16 mouse cellular contexts compared by ENCODE assay signal in the genomic region with DNA sequence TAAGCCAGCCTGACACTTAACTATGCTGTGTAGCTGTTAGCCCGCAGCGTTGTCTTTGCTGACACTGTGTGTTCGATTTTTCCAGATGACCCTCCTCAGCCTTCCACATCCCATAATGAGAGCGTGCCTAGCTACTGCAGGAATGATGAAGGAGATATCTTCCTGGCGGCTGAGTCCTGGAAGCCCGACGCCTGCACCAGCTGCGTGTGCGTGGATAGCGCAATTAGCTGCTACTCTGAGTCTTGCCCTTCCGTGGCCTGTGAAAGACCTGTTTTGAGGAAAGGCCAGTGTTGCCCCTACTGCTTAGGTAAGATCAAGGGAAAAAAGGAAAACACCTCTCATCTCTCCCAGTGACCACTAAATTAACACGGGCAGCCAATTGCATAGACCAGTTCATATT.
DNase-seq lines count a peak whose midpoint lies in the region; ATAC-seq and TF ChIP-seq lines count a peak whose summit lies in the region.
"Had no signal": no experiment of that assay in that cellular context is flagged by ENCODE, and none has a peak within 500 bp of the region (broad histone marks: within the 10 kb centered on the region; RNA-seq: fewer than 3 reads in every experiment).

No protein-coding gene starts in this region.

- WGBS in heart, embryonic 14.5 days, result 64% methylated on average over 12 of the region's 12 CpGs
- 82% methylated on average over 12 of the region's 12 CpGs for WGBS in midbrain, embryonic 11.5 days
- 82% methylated on average over 12 of the region's 12 CpGs for WGBS in midbrain, postnatal 0 days
- WGBS in hindbrain, embryonic 15.5 days, result 58% methylated on average over 12 of the region's 12 CpGs
- 70% methylated on average over 12 of the region's 12 CpGs for WGBS in neural tube, embryonic 15.5 days
- 79% methylated on average over 12 of the region's 12 CpGs for WGBS in intestine, embryonic 15.5 days

- no peak for TF ChIP-seq CTCF in midbrain, postnatal 0 days (IDR thresholded peaks at IDR 0.05)

- peaks cover 18% of the 10 kb centered on the region; the same call in 1 of the 2 replicates for H3K36me3 ChIP-seq in heart, embryonic 14.5 days (ENCODE audit: control insufficient read depth, insufficient read depth, low read length)
- H3K36me3 ChIP-seq in midbrain, embryonic 11.5 days (ENCODE audit: control insufficient read depth, insufficient read depth, low read length), result no peaks in the 10 kb centered on the region
- no peaks in the 10 kb centered on the region for H3K36me3 ChIP-seq in midbrain, postnatal 0 days (ENCODE audit: insufficient read depth, low read length)
- H3K36me3 ChIP-seq in hindbrain, embryonic 15.5 days, result no peaks in the 10 kb centered on the region
- no peaks in the 10 kb centered on the region; the same call in 1 of the 2 replicates for H3K36me3 ChIP-seq in neural tube, embryonic 15.5 days
- 0 out of 2 replicates have a peak, but pooled peaks cover 2% of the 10 kb centered on the region for H3K36me3 ChIP-seq in intestine, embryonic 15.5 days
- H3K36me3 ChIP-seq: forebrain, embryonic 15.5 days had no signal

- peaks cover 9 to 17% of the 10 kb centered on the region in 2 experiments; a peak in 3 of 4 replicates for H3K4me1 ChIP-seq in heart, embryonic 14.5 days (ENCODE audit: control insufficient read depth in 2 of 2, insufficient read depth in 2 of 2, low read length in 2 of 2)
- peaks cover 6% of the 10 kb centered on the region for H3K4me1 ChIP-seq in midbrain, embryonic 11.5 days (ENCODE audit: control insufficient read depth, insufficient read depth, low read length)
- no peaks in the 10 kb centered on the region for H3K4me1 ChIP-seq in midbrain, postnatal 0 days (ENCODE audit: insufficient read depth, low read length)
- H3K4me1 ChIP-seq in hindbrain, embryonic 15.5 days (replicated peaks), result peaks cover 31% of the 10 kb centered on the region
- H3K4me1 ChIP-seq in neural tube, embryonic 15.5 days, result peaks cover 10% of the 10 kb centered on the region
- H3K4me1 ChIP-seq in intestine, embryonic 15.5 days (replicated peaks), result no peaks in the 10 kb centered on the region
- H3K4me1 ChIP-seq: stomach, embryonic 15.5 days had no signal

- H3K9me3 ChIP-seq in heart, embryonic 14.5 days (ENCODE audit: control insufficient read depth, low read length), result no peaks in the 10 kb centered on the region
- H3K9me3 ChIP-seq in midbrain, embryonic 11.5 days (ENCODE audit: control insufficient read depth, low read length), result no peaks in the 10 kb centered on the region
- H3K9me3 ChIP-seq in midbrain, postnatal 0 days (ENCODE audit: low read length), result no peaks in the 10 kb centered on the region
- H3K9me3 ChIP-seq in hindbrain, embryonic 15.5 days, result no peaks in the 10 kb centered on the region
- no peaks in the 10 kb centered on the region for H3K9me3 ChIP-seq in neural tube, embryonic 15.5 days (replicated peaks)
- no peaks in the 10 kb centered on the region for H3K9me3 ChIP-seq in intestine, embryonic 15.5 days
- H3K9me3 ChIP-seq: forebrain, embryonic 15.5 days; limb, embryonic 10.5 days; stomach, embryonic 15.5 days had no signal

- H3K9ac ChIP-seq in heart, embryonic 14.5 days (ENCODE audit: low read length), result 0 out of 2 replicates have a peak overlapping the region, but pooled peaks have one; percentile 4
- H3K9ac ChIP-seq in midbrain, embryonic 11.5 days (ENCODE audit: low read length), result no peak overlapping the region
- H3K9ac ChIP-seq in midbrain, postnatal 0 days (replicated peaks; ENCODE audit: low read length, poor library complexity, severe bottlenecking), result no peak overlapping the region
- H3K9ac ChIP-seq in hindbrain, embryonic 15.5 days, result no peak overlapping the region
- H3K9ac ChIP-seq in neural tube, embryonic 15.5 days (replicated peaks), result no peak overlapping the region
- no peak overlapping the region for H3K9ac ChIP-seq in intestine, embryonic 15.5 days
- H3K9ac ChIP-seq: forebrain, embryonic 15.5 days; liver, postnatal 0 days; stomach, embryonic 15.5 days had no signal

- no peak overlapping the region for H3K4me3 ChIP-seq in heart, embryonic 14.5 days (ENCODE audit: control insufficient read depth in 1 of 2, insufficient read depth in 1 of 2, low read depth in 1 of 2, low read length in 2 of 2)
- H3K4me3 ChIP-seq in midbrain, embryonic 11.5 days (ENCODE audit: low read depth, low read length), result no peak overlapping the region
- no peak overlapping the region for H3K4me3 ChIP-seq in midbrain, postnatal 0 days (ENCODE audit: low read depth, low read length)
- no peak overlapping the region for H3K4me3 ChIP-seq in hindbrain, embryonic 15.5 days
- no peak overlapping the region for H3K4me3 ChIP-seq in neural tube, embryonic 15.5 days (replicated peaks)
- H3K4me3 ChIP-seq in intestine, embryonic 15.5 days (replicated peaks), result no peak overlapping the region
- H3K4me3 ChIP-seq: forebrain, embryonic 15.5 days; limb, embryonic 10.5 days; stomach, embryonic 15.5 days had no signal

- intact Hi-C loops in heart, postnatal 36 days (cut with DNase I), result no loop called here

- peak overlapping the region; percentile 2 to 59; a peak in 3 of 4 replicates for H3K27ac ChIP-seq in heart, embryonic 14.5 days (replicated peaks in 1 of 2; ENCODE audit: control insufficient read depth in 1 of 2, insufficient read depth in 1 of 2, low read depth in 2 of 2, low read length in 2 of 2)
- H3K27ac ChIP-seq in midbrain, embryonic 11.5 days (ENCODE audit: low read depth, low read length), result no peak overlapping the region
- H3K27ac ChIP-seq in midbrain, postnatal 0 days (ENCODE audit: low read depth, low read length), result no peak overlapping the region
- peak overlapping the region; percentile 25; the same call in 1 of the 2 replicates for H3K27ac ChIP-seq in hindbrain, embryonic 15.5 days (replicated peaks)
- no peak overlapping the region for H3K27ac ChIP-seq in neural tube, embryonic 15.5 days (replicated peaks)
- no peak overlapping the region for H3K27ac ChIP-seq in intestine, embryonic 15.5 days
- H3K27ac ChIP-seq: forebrain, embryonic 15.5 days; limb, embryonic 10.5 days; stomach, embryonic 15.5 days had no signal

- H3K4me2 ChIP-seq in heart, embryonic 14.5 days (ENCODE audit: low read length), result no peak overlapping the region
- H3K4me2 ChIP-seq in midbrain, embryonic 11.5 days, result no peak overlapping the region
- H3K4me2 ChIP-seq in midbrain, postnatal 0 days (ENCODE audit: low read depth, low read length, poor library complexity, severe bottlenecking), result no peak overlapping the region
- H3K4me2 ChIP-seq in hindbrain, embryonic 15.5 days, result no peak overlapping the region
- no peak overlapping the region for H3K4me2 ChIP-seq in neural tube, embryonic 15.5 days
- H3K4me2 ChIP-seq in intestine, embryonic 15.5 days (replicated peaks), result no peak overlapping the region
- H3K4me2 ChIP-seq: forebrain, embryonic 15.5 days; stomach, embryonic 15.5 days had no signal

- no peaks in the 10 kb centered on the region for H3K27me3 ChIP-seq in heart, embryonic 14.5 days (ENCODE audit: control insufficient read depth, insufficient read depth, low read length)
- no peaks in the 10 kb centered on the region for H3K27me3 ChIP-seq in midbrain, embryonic 11.5 days (ENCODE audit: control insufficient read depth, insufficient read depth, low read length)
- H3K27me3 ChIP-seq in midbrain, postnatal 0 days (ENCODE audit: insufficient read depth, low read length), result no peaks in the 10 kb centered on the region
- no peaks in the 10 kb centered on the region for H3K27me3 ChIP-seq in hindbrain, embryonic 15.5 days
- no peaks in the 10 kb centered on the region for H3K27me3 ChIP-seq in neural tube, embryonic 15.5 days (replicated peaks)
- H3K27me3 ChIP-seq in intestine, embryonic 15.5 days (replicated peaks), result no peaks in the 10 kb centered on the region
- H3K27me3 ChIP-seq: forebrain, embryonic 15.5 days; stomach, embryonic 15.5 days had no signal

- ATAC-seq in heart, embryonic 14.5 days (ENCODE audit: insufficient number of reproducible peaks, insufficient read depth, low FRiP score, low read depth), result no peak
- ATAC-seq in midbrain, embryonic 11.5 days (ENCODE audit: low FRiP score), result peak; percentile 26; the same call in 1 of the 2 replicates
- ATAC-seq in midbrain, postnatal 0 days (ENCODE audit: low FRiP score), result no peak
- ATAC-seq in hindbrain, embryonic 15.5 days (ENCODE audit: low FRiP score, low read depth), result no peak; the same call in 1 of the 2 replicates
- ATAC-seq in neural tube, embryonic 15.5 days (ENCODE audit: low FRiP score), result 0 out of 2 replicates have a peak, but pooled peaks have one; percentile 21
- ATAC-seq in intestine, embryonic 15.5 days, result no peak
- ATAC-seq: forebrain, embryonic 15.5 days; liver, postnatal 0 days had no signal

- DNase-seq in heart, postnatal 36 days, result no peak
- no peak for DNase-seq in midbrain, embryonic 11.5 days (ENCODE audit: low spot score, missing footprints)
- no peak for DNase-seq in midbrain, postnatal 0 days (ENCODE audit: low spot score)
- DNase-seq: cerebellum, adult 2 months; gastrocnemius, postnatal 25 days; kidney, adult 11 months; liver, postnatal 0 days; lung, postnatal 10 days; thymus, adult 2 months had no signal

Comparison
In these comparisons a context has a peak if more than half of its experiments do, and no peak if none do; other contexts are left out.
1. ATAC-seq: peak in midbrain, embryonic 11.5 days (single experiment) and neural tube, embryonic 15.5 days (single experiment); none in heart, embryonic 14.5 days (single experiment), midbrain, postnatal 0 days (single experiment), hindbrain, embryonic 15.5 days (single experiment) and intestine, embryonic 15.5 days (single experiment).
2. H3K27ac ChIP-seq: peak in heart, embryonic 14.5 days (2 of 2) and hindbrain, embryonic 15.5 days (single experiment); none in midbrain, embryonic 11.5 days (single experiment), midbrain, postnatal 0 days (single experiment), neural tube, embryonic 15.5 days (single experiment) and intestine, embryonic 15.5 days (single experiment).